In the genomic region with DNA sequence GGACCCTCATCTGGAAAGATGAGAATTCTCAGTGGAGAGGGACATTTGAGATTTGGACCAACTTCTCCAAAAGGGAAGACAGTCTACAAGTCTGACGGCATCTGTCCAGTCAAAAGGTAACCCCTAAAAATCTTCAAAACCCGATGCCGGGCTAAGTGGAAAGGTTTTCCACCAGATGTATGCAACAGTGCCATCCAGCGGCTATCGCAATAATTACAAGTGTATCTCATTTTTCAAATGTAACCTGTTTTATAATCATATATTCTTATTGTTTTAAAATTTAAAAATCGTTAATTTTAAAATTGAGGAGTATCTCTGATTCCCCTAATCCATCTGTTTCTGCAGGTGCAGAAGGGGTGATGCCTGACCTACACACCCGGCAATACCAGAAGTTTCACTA, we compare ENCODE assay signal across 8 mouse cellular contexts.
DNase-seq lines count a peak whose midpoint lies in the region; ATAC-seq lines count a peak whose summit lies in the region.

No protein-coding gene starts in this region.

- no peak overlapping the region for H3K4me3 ChIP-seq in midbrain, embryonic 15.5 days

- H3K36me3 ChIP-seq in midbrain, embryonic 15.5 days (replicated peaks), result no peaks in the 10 kb centered on the region

- no peaks in the 10 kb centered on the region for H3K27me3 ChIP-seq in midbrain, embryonic 15.5 days (replicated peaks)

- no peak for ATAC-seq in frontal cortex, adult (ENCODE audit: low TSS enrichment)
- ATAC-seq in midbrain, embryonic 15.5 days (replicated peaks), result no peak

- H3K9me3 ChIP-seq in midbrain, embryonic 15.5 days, result no peaks in the 10 kb centered on the region

- 14% methylated on average over 7 of the region's 7 CpGs for WGBS in midbrain, embryonic 15.5 days

- H3K27ac ChIP-seq in midbrain, embryonic 15.5 days, result no peak overlapping the region

- peak; percentile 52 to 69 for DNase-seq in frontal cortex, postnatal 36 days (ENCODE audit: low spot score in 2 of 2)
- DNase-seq in 3T3-L1 (ENCODE audit: low read depth, low spot score) (peak; percentile 75), adipocyte (ENCODE audit: low spot score) (peak; percentile 67)
- DNase-seq in forelimb bud, embryonic 11.5 days (ENCODE audit: low read depth, low spot score), result peak; percentile 68
- DNase-seq in layer of hippocampus, postnatal 25 days (ENCODE audit: extremely low spot score in 1 of 2, low spot score in 1 of 2), result peak; percentile 31 to 71
- no peak for DNase-seq in yolk sac, embryonic 10.5 days (ENCODE audit: low spot score)

- H3K4me2 ChIP-seq in midbrain, embryonic 15.5 days, result peak overlapping the region; percentile 27; the same call in 1 of the 2 replicates

- H3K9ac ChIP-seq in midbrain, embryonic 15.5 days, result no peak overlapping the region

- H3K4me1 ChIP-seq in midbrain, embryonic 15.5 days, result 0 out of 2 replicates have a peak, but pooled peaks cover 4% of the 10 kb centered on the region
